Mouse (Mus musculus): ENCODE results near the gene Soat2. TPM values are rescaled to one million over a fixed set of nuclear protein-coding genes. Genes with fewer than 3 reads are reported as not detected.

The Soat2 gene
- polyA plus RNA-seq, 1 experiment from 2014 or later: 2.3 TPM

GRCm38 (mm10) chr15:102169064-102169463 lies 18.7 kb downstream of the Soat2 start:
- Histone ChIP-seq H3K9ac (ENCODE audit: low read depth, low read length) (no peak overlapping the region), H3K9me3 (replicated peaks; ENCODE audit: control insufficient read depth, low read length) (no peaks in the 10 kb centered on the region), H3K4me1 (ENCODE audit: control insufficient read depth, insufficient read depth, low read length) (peaks cover 7% of the 10 kb centered on the region; the same call in 1 of the 2 replicates), H3K4me3 (ENCODE audit: low read depth, low read length) (no peak overlapping the region), H3K27ac (ENCODE audit: low read depth, low read length) (no peak overlapping the region), H3K36me3 (ENCODE audit: control insufficient read depth, insufficient read depth, low read length) (no peaks in the 10 kb centered on the region), H3K27me3 (ENCODE audit: control insufficient read depth, insufficient read depth, low read length) (no peaks in the 10 kb centered on the region), H3K4me2 (no peak overlapping the region)
- 53% methylated on average over 2 of the region's 2 CpGs for WGBS (ENCODE audit: insufficient replicate concordance)
- ATAC-seq (replicated peaks; ENCODE audit: insufficient number of reproducible peaks, low FRiP score, low TSS enrichment): no peak

GRCm38 (mm10) chr15:102173581-102173980 lies 23.3 kb downstream of the Soat2 start:
- Histone ChIP-seq H3K27me3 (ENCODE audit: control insufficient read depth, insufficient read depth, low read length) (no peaks in the 10 kb centered on the region), H3K4me2 (no peak overlapping the region), H3K9me3 (replicated peaks; ENCODE audit: control insufficient read depth, low read length) (peaks cover 4% of the 10 kb centered on the region; the same call in 1 of the 2 replicates), H3K4me1 (ENCODE audit: control insufficient read depth, insufficient read depth, low read length) (no peaks in the 10 kb centered on the region), H3K27ac (ENCODE audit: low read depth, low read length) (no peak overlapping the region), H3K9ac (ENCODE audit: low read depth, low read length) (no peak overlapping the region), H3K4me3 (ENCODE audit: low read depth, low read length) (no peak overlapping the region), H3K36me3 (ENCODE audit: control insufficient read depth, insufficient read depth, low read length) (no peaks in the 10 kb centered on the region; the same call in 1 of the 2 replicates)
- ATAC-seq (replicated peaks; ENCODE audit: insufficient number of reproducible peaks, low FRiP score, low TSS enrichment): no peak
- WGBS (ENCODE audit: insufficient replicate concordance): 82% methylated on average over 3 of the region's 3 CpGs

- peaks cover 3% of the 10 kb centered on the region; the same call in 1 of the 2 replicates for H3K36me3 ChIP-seq (ENCODE audit: control insufficient read depth, insufficient read depth, low read length)
Observed at GRCm38 (mm10) chr15:102175736-102176319, 25.5 kb downstream of the Soat2 start.

GRCm38 (mm10) chr15:102176571-102177316 lies 26.4 kb downstream of the Soat2 start:
- no peak overlapping the region for H3K9ac ChIP-seq (ENCODE audit: low read depth, low read length)
- H3K4me3 ChIP-seq (ENCODE audit: low read depth, low read length): no peak overlapping the region
- peaks cover 4% of the 10 kb centered on the region; the same call in 1 of the 2 replicates for H3K9me3 ChIP-seq (replicated peaks; ENCODE audit: control insufficient read depth, low read length)
- 81% methylated on average over 7 of the region's 7 CpGs for WGBS (ENCODE audit: insufficient replicate concordance)
- ATAC-seq (replicated peaks; ENCODE audit: insufficient number of reproducible peaks, low FRiP score, low TSS enrichment): no peak
- H3K4me2 ChIP-seq: no peak overlapping the region
- H3K27me3 ChIP-seq (ENCODE audit: control insufficient read depth, insufficient read depth, low read length): no peaks in the 10 kb centered on the region
- H3K36me3 ChIP-seq (ENCODE audit: control insufficient read depth, insufficient read depth, low read length): peaks cover 3% of the 10 kb centered on the region; the same call in 1 of the 2 replicates
- H3K27ac ChIP-seq (ENCODE audit: low read depth, low read length): no peak overlapping the region
- H3K4me1 ChIP-seq (ENCODE audit: control insufficient read depth, insufficient read depth, low read length): no peaks in the 10 kb centered on the region

More at GRCm38 (mm10) chr15:102175736-102176319, 25.5 kb downstream of the Soat2 start:
- Histone ChIP-seq H3K9ac (ENCODE audit: low read depth, low read length) (no peak overlapping the region), H3K9me3 (replicated peaks; ENCODE audit: control insufficient read depth, low read length) (peaks cover 4% of the 10 kb centered on the region; the same call in 1 of the 2 replicates), H3K4me2 (no peak overlapping the region), H3K4me1 (ENCODE audit: control insufficient read depth, insufficient read depth, low read length) (no peaks in the 10 kb centered on the region), H3K4me3 (ENCODE audit: low read depth, low read length) (no peak overlapping the region), H3K27me3 (ENCODE audit: control insufficient read depth, insufficient read depth, low read length) (no peaks in the 10 kb centered on the region), H3K27ac (ENCODE audit: low read depth, low read length) (no peak overlapping the region)
- 79% methylated on average over 16 of the region's 16 CpGs for WGBS (ENCODE audit: insufficient replicate concordance)
- ATAC-seq (replicated peaks; ENCODE audit: insufficient number of reproducible peaks, low FRiP score, low TSS enrichment): no peak

- Histone ChIP-seq H3K4me3 (ENCODE audit: low read depth, low read length) (no peak overlapping the region), H3K4me1 (ENCODE audit: control insufficient read depth, insufficient read depth, low read length) (no peaks in the 10 kb centered on the region), H3K4me2 (no peak overlapping the region), H3K9me3 (replicated peaks; ENCODE audit: control insufficient read depth, low read length) (peaks cover 4% of the 10 kb centered on the region; the same call in 1 of the 2 replicates), H3K27me3 (ENCODE audit: control insufficient read depth, insufficient read depth, low read length) (no peaks in the 10 kb centered on the region), H3K9ac (ENCODE audit: low read depth, low read length) (no peak overlapping the region), H3K36me3 (ENCODE audit: control insufficient read depth, insufficient read depth, low read length) (peaks cover 3% of the 10 kb centered on the region; the same call in 1 of the 2 replicates), H3K27ac (ENCODE audit: low read depth, low read length) (no peak overlapping the region)
- no peak for ATAC-seq (replicated peaks; ENCODE audit: insufficient number of reproducible peaks, low FRiP score, low TSS enrichment)
- 87% methylated on average over 8 of the region's 8 CpGs for WGBS (ENCODE audit: insufficient replicate concordance)
Observed at GRCm38 (mm10) chr15:102177417-102177816, 27.1 kb downstream of the Soat2 start.

- H3K27ac ChIP-seq (ENCODE audit: low read depth, low read length): no peak overlapping the region
- H3K27me3 ChIP-seq (ENCODE audit: control insufficient read depth, insufficient read depth, low read length): no peaks in the 10 kb centered on the region
- H3K9ac ChIP-seq (ENCODE audit: low read depth, low read length): no peak overlapping the region
- peaks cover 4% of the 10 kb centered on the region; the same call in 1 of the 2 replicates for H3K9me3 ChIP-seq (replicated peaks; ENCODE audit: control insufficient read depth, low read length)
- H3K4me3 ChIP-seq (ENCODE audit: low read depth, low read length): no peak overlapping the region
- no peaks in the 10 kb centered on the region for H3K4me1 ChIP-seq (ENCODE audit: control insufficient read depth, insufficient read depth, low read length)
- 18% methylated on average over 6 of the region's 6 CpGs for WGBS (ENCODE audit: insufficient replicate concordance)
- ATAC-seq (replicated peaks; ENCODE audit: insufficient number of reproducible peaks, low FRiP score, low TSS enrichment): no peak
- no peak overlapping the region for H3K4me2 ChIP-seq
- H3K36me3 ChIP-seq (ENCODE audit: control insufficient read depth, insufficient read depth, low read length): peaks cover 3% of the 10 kb centered on the region; the same call in 1 of the 2 replicates
Observed at GRCm38 (mm10) chr15:102178279-102178678, 28.0 kb downstream of the Soat2 start.

GRCm38 (mm10) chr15:102179106-102179505 lies 28.8 kb downstream of the Soat2 start:
- ATAC-seq (replicated peaks; ENCODE audit: insufficient number of reproducible peaks, low FRiP score, low TSS enrichment): no peak
- Histone ChIP-seq H3K27ac (ENCODE audit: low read depth, low read length) (no peak overlapping the region), H3K4me3 (ENCODE audit: low read depth, low read length) (no peak overlapping the region), H3K9me3 (replicated peaks; ENCODE audit: control insufficient read depth, low read length) (peaks cover 4% of the 10 kb centered on the region; the same call in 1 of the 2 replicates), H3K4me2 (no peak overlapping the region), H3K9ac (ENCODE audit: low read depth, low read length) (no peak overlapping the region), H3K27me3 (ENCODE audit: control insufficient read depth, insufficient read depth, low read length) (no peaks in the 10 kb centered on the region), H3K36me3 (ENCODE audit: control insufficient read depth, insufficient read depth, low read length) (peaks cover 3% of the 10 kb centered on the region; the same call in 1 of the 2 replicates), H3K4me1 (ENCODE audit: control insufficient read depth, insufficient read depth, low read length) (no peaks in the 10 kb centered on the region)
- WGBS (ENCODE audit: insufficient replicate concordance): 68% methylated on average over 9 of the region's 9 CpGs

- Histone ChIP-seq H3K4me3 (ENCODE audit: low read depth, low read length) (no peak overlapping the region), H3K27ac (ENCODE audit: low read depth, low read length) (no peak overlapping the region), H3K4me2 (no peak overlapping the region), H3K27me3 (ENCODE audit: control insufficient read depth, insufficient read depth, low read length) (no peaks in the 10 kb centered on the region), H3K9ac (ENCODE audit: low read depth, low read length) (no peak overlapping the region), H3K9me3 (replicated peaks; ENCODE audit: control insufficient read depth, low read length) (no peaks in the 10 kb centered on the region), H3K36me3 (ENCODE audit: control insufficient read depth, insufficient read depth, low read length) (peaks cover 5% of the 10 kb centered on the region; the same call in 1 of the 2 replicates), H3K4me1 (ENCODE audit: control insufficient read depth, insufficient read depth, low read length) (no peaks in the 10 kb centered on the region)
- ATAC-seq (replicated peaks; ENCODE audit: insufficient number of reproducible peaks, low FRiP score, low TSS enrichment): no peak
- WGBS (ENCODE audit: insufficient replicate concordance): 86% methylated on average over 14 of the region's 14 CpGs
Observed at GRCm38 (mm10) chr15:102179924-102180323, 29.6 kb downstream of the Soat2 start.
